Mouse (Mus musculus) heart, embryonic 16.5 days (tissue): ENCODE measurements around the gene Gtf3a. TPM values are rescaled to one million over a fixed set of nuclear protein-coding genes. Genes with fewer than 3 reads are reported as not detected.

ENCODE experiments used
- ATAC-seq: fragments of 200-750 bp; cut with Nextera tagmentation; replicated peaks from 2 replicates; pipeline ENCODE4 v1.8.0; 2017; ENCODE audit warnings: moderate number of reproducible peaks; ENCODE audit not compliant: insufficient read depth, low FRiP score; ENCODE audit errors: extremely low read depth
- H3K27ac ChIP-seq: fragments of 300-500 bp; sonication (generic); 2 replicates; pipeline ENCODE4 v1.5.1; 2014; ENCODE audit warnings: mild to moderate bottlenecking, low read length, control low read depth, moderate library complexity
- H3K27me3 ChIP-seq: fragments of 300-500 bp; sonication (generic); 2 replicates; pipeline ENCODE4 v1.6.1; 2014; ENCODE audit warnings: low read length, mixed read lengths; ENCODE audit not compliant: control insufficient read depth, insufficient read depth
- H3K36me3 ChIP-seq: fragments of 300-500 bp; sonication (generic); 2 replicates; pipeline ENCODE4 v1.6.1; 2014; ENCODE audit not compliant: control insufficient read depth, insufficient read depth
- H3K4me1 ChIP-seq: fragments of 300-500 bp; sonication (generic); 2 replicates; pipeline ENCODE4 v1.6.1; 2014; ENCODE audit warnings: low read length, mixed read lengths; ENCODE audit not compliant: control insufficient read depth, insufficient read depth
- H3K4me2 ChIP-seq: fragments of 300-500 bp; sonication (generic); 2 replicates; pipeline ENCODE4 v1.6.1; 2014; ENCODE audit warnings: low read depth, mild to moderate bottlenecking, control low read depth, low read length
- H3K4me3 ChIP-seq: fragments of 300-500 bp; sonication (generic); 2 replicates; pipeline ENCODE4 v1.5.1; 2014; ENCODE audit warnings: mild to moderate bottlenecking, control low read depth, low read length
- H3K9ac ChIP-seq: fragments of 300-500 bp; sonication (generic); 2 replicates; pipeline ENCODE4 v1.6.1; 2014; ENCODE audit warnings: low read length, control low read depth
- H3K9me3 ChIP-seq: fragments of 300-500 bp; sonication (generic); replicated peaks from 2 replicates; pipeline ENCODE4 v1.6.1; 2016; ENCODE audit warnings: low read length; ENCODE audit not compliant: control insufficient read depth
- WGBS: fragments of 180-500 bp; shearing (Covaris S2); extraction: QIAGEN DNeasy Blood & Tissue Kit; methylation state at CpG from one replicate; pipeline ENCODE4 v1.1.7; 2014; 5-methylcytosine and 5-hydroxymethylcytosine counted together
- polyA plus RNA-seq: library from polyadenylated mRNA; unstranded; fragments of >200 nt; fragmentation: Nextera tagmentation; extraction: Ambion mirVana; gene quantifications from 2 replicates; pipeline ENCODE4 v1.2.1, GENCODE M21; 2015

Gtf3a gene
- 83.4 and 86.0 TPM in 2 replicates for polyA plus RNA-seq

GRCm38 (mm10) chr5:146948508-146949088, at the start of gene Gtf3a:
TSS of gene Gtf3a (plus strand) at chr5:146948657.
- Histone ChIP-seq H3K4me3 (peak within 1 kb of the TSS; percentile 87), H3K27me3 (no peaks in the 10 kb centered on the region), H3K27ac (peak within 1 kb of the TSS; percentile 83), H3K9ac (peak within 1 kb of the TSS; percentile 93), H3K36me3 (peaks cover 29% of the 10 kb centered on the region), H3K4me1 (peaks cover 10% of the 10 kb centered on the region), H3K9me3 (peaks cover 4% of the 10 kb centered on the region), H3K4me2 (peak within 1 kb of the TSS; percentile 68)
- under 1% methylated on average over 61 of the region's 62 CpGs for WGBS
- ATAC-seq = peak; percentile 96

DNA sequence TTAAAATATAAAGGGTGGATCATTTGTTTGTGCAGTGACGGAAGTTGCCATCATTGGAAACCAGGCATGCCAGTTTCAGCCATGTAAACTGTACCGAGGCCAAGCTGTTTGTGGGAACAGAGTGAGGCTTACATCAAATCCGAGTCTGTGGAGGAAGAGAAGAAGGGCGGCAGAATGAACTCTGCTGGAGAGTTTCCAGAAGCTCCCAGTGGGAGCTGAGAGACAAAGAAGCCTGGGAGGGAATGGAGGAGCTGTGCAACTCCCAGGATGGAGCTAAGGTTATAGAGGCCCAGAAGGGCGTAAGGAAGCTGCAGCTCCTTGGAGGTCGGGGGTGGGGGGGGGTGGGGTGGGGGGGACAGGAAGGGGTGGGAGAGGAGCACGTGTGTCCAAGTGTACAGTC, 48.1 kb upstream of the Gtf3a start:
- Histone ChIP-seq H3K27ac (no peak overlapping the region), H3K27me3 (no peaks in the 10 kb centered on the region), H3K4me3 (no peak overlapping the region), H3K4me1 (no peaks in the 10 kb centered on the region), H3K9me3 (no peaks in the 10 kb centered on the region), H3K36me3 (no peaks in the 10 kb centered on the region), H3K9ac (no peak overlapping the region), H3K4me2 (no peak overlapping the region)
- WGBS = 38% methylated on average over 7 of the region's 7 CpGs
- peak; percentile 19; the same call in 1 of the 2 replicates for ATAC-seq

GRCm38 (mm10) chr5:146901501-146901900, 47.0 kb upstream of the Gtf3a start:
- Histone ChIP-seq H3K4me2 (no peak overlapping the region), H3K4me3 (no peak overlapping the region), H3K27me3 (no peaks in the 10 kb centered on the region), H3K4me1 (0 out of 2 replicates have a peak, but pooled peaks cover 2% of the 10 kb centered on the region), H3K27ac (no peak overlapping the region), H3K9ac (no peak overlapping the region), H3K9me3 (no peaks in the 10 kb centered on the region), H3K36me3 (no peaks in the 10 kb centered on the region)
- 69% methylated on average over 2 of the region's 2 CpGs for WGBS
- ATAC-seq = no peak

GRCm38 (mm10) chr5:146904404-146904803, 44.1 kb upstream of the Gtf3a start:
- H3K4me2 ChIP-seq = no peak overlapping the region
- no peaks in the 10 kb centered on the region; the same call in 1 of the 2 replicates for H3K27me3 ChIP-seq
- no peaks in the 10 kb centered on the region for H3K9me3 ChIP-seq
- no peak overlapping the region for H3K9ac ChIP-seq
- 0 out of 2 replicates have a peak, but pooled peaks cover 2% of the 10 kb centered on the region for H3K4me1 ChIP-seq
- no peak overlapping the region for H3K27ac ChIP-seq
- no peaks in the 10 kb centered on the region for H3K36me3 ChIP-seq
- WGBS = 26% methylated on average over 8 of the region's 8 CpGs
- H3K4me3 ChIP-seq = no peak overlapping the region
- peak; percentile 49; the same call in 1 of the 2 replicates for ATAC-seq

- Histone ChIP-seq H3K36me3 (no peaks in the 10 kb centered on the region), H3K9ac (no peak overlapping the region), H3K27ac (no peak overlapping the region), H3K9me3 (no peaks in the 10 kb centered on the region), H3K4me2 (peak overlapping the region; percentile 43), H3K4me1 (0 out of 2 replicates have a peak, but pooled peaks cover 2% of the 10 kb centered on the region), H3K27me3 (no peaks in the 10 kb centered on the region; the same call in 1 of the 2 replicates), H3K4me3 (no peak overlapping the region)
- no peak for ATAC-seq
- WGBS = 24% methylated on average over 14 of the region's 14 CpGs
Observed at GRCm38 (mm10) chr5:146905486-146906172, 42.8 kb upstream of the Gtf3a start.

DNA sequence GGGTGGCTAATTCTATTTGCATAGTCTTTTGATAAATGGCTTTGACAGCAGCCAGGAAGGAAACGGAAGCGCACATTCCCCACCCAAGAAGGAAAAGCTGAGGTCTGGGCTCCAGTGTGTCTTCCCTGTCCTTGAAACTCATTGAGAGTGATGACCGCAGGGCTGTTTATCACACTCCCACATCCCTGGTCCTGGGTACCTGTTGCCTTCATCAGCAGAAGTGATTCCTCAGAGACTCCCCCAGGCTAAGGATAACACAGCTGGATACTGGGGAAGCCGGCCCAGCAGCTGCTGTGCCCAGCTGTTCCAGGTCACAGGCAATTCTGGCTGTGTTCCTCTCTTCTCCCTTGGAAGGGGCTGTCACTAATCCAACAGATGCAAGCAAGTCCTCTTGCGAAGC, 40.9 kb upstream of the Gtf3a start:
- H3K27me3 ChIP-seq = no peaks in the 10 kb centered on the region; the same call in 1 of the 2 replicates
- H3K27ac ChIP-seq = no peak overlapping the region
- H3K4me1 ChIP-seq = 0 out of 2 replicates have a peak, but pooled peaks cover 2% of the 10 kb centered on the region
- ATAC-seq = no peak
- no peaks in the 10 kb centered on the region for H3K9me3 ChIP-seq
- H3K9ac ChIP-seq = no peak overlapping the region
- WGBS = 36% methylated on average over 5 of the region's 5 CpGs
- H3K4me2 ChIP-seq = no peak overlapping the region
- H3K4me3 ChIP-seq = no peak overlapping the region
- no peaks in the 10 kb centered on the region for H3K36me3 ChIP-seq

GRCm38 (mm10) chr5:146908629-146909028, 39.8 kb upstream of the Gtf3a start:
- Histone ChIP-seq H3K4me3 (no peak overlapping the region), H3K36me3 (no peaks in the 10 kb centered on the region), H3K4me2 (no peak overlapping the region), H3K27me3 (peaks cover 1% of the 10 kb centered on the region), H3K9ac (no peak overlapping the region), H3K4me1 (0 out of 2 replicates have a peak, but pooled peaks cover 2% of the 10 kb centered on the region), H3K27ac (no peak overlapping the region), H3K9me3 (no peaks in the 10 kb centered on the region)
- ATAC-seq = no peak
- 39% methylated on average over 11 of the region's 11 CpGs for whole genome bisulfite sequencing

- Histone ChIP-seq H3K4me1 (no peaks in the 10 kb centered on the region), H3K4me3 (no peak overlapping the region), H3K9me3 (no peaks in the 10 kb centered on the region), H3K27ac (no peak overlapping the region), H3K27me3 (peaks cover 4% of the 10 kb centered on the region), H3K9ac (no peak overlapping the region), H3K4me2 (no peak overlapping the region), H3K36me3 (no peaks in the 10 kb centered on the region)
- ATAC-seq = no peak
- WGBS = 7% methylated on average over 9 of the region's 9 CpGs
Observed at GRCm38 (mm10) chr5:146912206-146912605, 36.3 kb upstream of the Gtf3a start.

GRCm38 (mm10) chr5:146913355-146913754, 35.1 kb upstream of the Gtf3a start:
- WGBS = 82% methylated on average over 7 of the region's 7 CpGs
- H3K27ac ChIP-seq = no peak overlapping the region
- no peaks in the 10 kb centered on the region for H3K36me3 ChIP-seq
- no peaks in the 10 kb centered on the region for H3K4me1 ChIP-seq
- no peak overlapping the region for H3K4me3 ChIP-seq
- H3K9ac ChIP-seq = no peak overlapping the region
- H3K9me3 ChIP-seq = no peaks in the 10 kb centered on the region
- H3K27me3 ChIP-seq = peaks cover 4% of the 10 kb centered on the region
- no peak overlapping the region for H3K4me2 ChIP-seq
- ATAC-seq = no peak
